Mouse (Mus musculus): ENCODE measurements around the gene Rbfox1.

DNA sequence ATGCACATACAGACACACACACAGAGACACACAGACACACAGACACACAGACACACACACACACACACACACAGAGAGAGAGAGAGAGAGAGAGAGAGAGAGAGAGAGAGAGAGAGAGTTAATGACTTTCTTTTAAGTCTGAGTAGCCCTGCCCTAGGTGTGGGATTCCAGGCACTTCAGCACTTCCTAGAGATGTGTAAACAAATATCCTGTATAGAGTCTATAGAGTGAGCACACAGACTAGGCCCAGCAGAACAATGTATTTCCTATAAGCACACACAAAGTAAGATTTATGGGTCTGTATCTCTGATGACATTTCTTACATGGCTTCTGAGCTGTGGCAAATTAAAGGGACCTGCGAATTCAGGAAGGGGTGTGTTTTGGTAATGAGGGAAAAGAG, 998.6 kb downstream of the Rbfox1 start:
- TF ChIP-seq POLR2A (IDR thresholded peaks at IDR 0.05; ENCODE audit: insufficient read depth, low read depth, low read length) = no peak
- TF ChIP-seq EP300 (IDR thresholded peaks at IDR 0.05; ENCODE audit: insufficient read depth, low read depth, low read length) = no peak
